Mouse (Mus musculus) kidney, postnatal 36 days (tissue): ENCODE measurements around the gene Olfr45.
"Not testable (repeated sequence)": the region's sequence is repeated elsewhere in the genome, so short reads cannot be mapped to it uniquely, and the experiment has no call there.

Experiments used
- DNase-seq, 2 experiments: peaks; one replicate each; pipeline ENCODE4 v3.0.0; 2021 to 2022; ENCODE audit warnings: mixed read lengths in 2 of 2

Gene Olfr45

DNA sequence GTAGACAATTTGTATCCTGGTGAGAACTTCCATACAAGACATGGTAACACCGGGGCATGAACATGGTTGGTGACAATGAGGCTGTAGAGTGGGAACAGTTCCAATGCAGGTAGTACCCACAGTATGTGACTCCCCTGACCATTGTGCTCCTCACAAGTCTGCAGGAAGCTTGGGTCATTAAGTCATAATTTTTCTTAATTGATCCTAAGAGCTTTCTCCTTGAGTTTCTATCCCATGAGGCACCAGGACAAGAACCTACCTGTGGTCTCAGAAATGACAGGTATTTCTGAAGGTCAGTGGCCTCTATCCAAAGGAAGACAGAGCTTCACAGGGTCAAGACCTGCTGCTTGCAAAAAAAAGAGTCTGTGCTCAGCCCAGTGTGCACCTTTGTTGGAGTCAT is at the start of gene Olfr45:
Gene Olfr45, plus strand, starts transcription at position 301 of the 400 bp plus-strand sequence.
- no peak for DNase-seq

DNA sequence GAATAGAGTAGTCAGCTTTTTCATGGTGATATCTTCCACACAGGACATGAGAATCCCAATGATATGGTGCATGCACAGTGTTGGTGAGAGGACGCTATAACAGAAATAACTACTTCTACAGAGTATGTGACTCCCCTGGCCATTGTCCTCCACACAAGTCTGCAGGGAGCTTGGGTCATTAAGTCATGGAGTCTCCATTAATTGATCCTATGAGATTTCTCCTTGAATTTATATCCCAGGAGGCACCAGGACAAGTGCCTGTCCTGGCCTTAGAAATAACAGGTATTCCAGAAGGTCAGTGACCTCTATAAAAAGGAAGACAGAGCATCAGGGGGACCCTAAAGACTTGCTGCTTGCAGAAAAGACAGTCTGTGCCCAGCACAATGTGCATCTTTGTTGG is 35.6 kb upstream of the Olfr45 start, which contains the start of gene Olfr53:
Gene Olfr53, plus strand, starts transcription at position 301 of the 400 bp plus-strand sequence.
- DNase-seq, result no peak

DNA sequence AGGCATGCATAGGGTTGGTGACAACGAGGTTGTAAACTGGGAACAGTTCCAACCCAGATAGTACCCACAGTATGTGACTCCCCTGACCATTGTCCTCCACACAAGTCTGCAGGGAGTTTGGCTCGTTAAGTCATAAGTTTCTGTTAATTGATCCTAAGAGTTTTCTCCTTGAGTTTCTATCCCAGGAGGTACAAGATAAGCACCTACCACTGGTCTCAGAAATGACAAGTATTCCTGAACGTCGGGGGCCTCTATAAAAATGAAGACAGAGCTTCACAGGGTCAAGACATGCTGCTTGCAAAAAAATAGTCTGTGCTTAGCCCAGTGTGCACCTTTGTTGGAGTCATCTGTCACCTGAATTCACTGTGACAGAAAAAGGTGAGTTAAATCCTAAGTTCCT is 22.1 kb upstream of the Olfr45 start, which contains the start of gene Olfr539:
Gene Olfr539, plus strand, starts transcription at position 301 of the 400 bp plus-strand sequence.
- no peak for DNase-seq

DNA sequence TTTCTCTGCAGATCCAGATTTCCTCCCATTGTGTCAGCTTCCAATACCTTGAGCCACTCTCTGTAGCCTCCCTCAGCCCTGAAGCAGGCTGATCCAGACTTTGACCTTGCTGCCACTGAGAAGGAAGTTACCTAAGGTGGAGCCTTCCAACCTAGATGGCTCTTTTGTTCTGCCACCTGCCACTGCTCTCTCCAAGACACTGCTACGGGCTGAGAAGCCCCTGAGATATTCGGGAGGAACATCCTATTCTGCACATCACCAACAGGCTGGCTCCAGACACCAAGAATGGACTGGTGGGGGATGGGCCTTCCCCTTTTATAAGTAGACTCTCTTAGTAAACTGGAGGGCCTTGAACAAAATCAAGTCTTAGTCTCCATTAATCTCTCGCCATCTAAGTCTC is 11.1 kb upstream of the Olfr45 start:
- DNase-seq, result not testable (repeated sequence)

DNA sequence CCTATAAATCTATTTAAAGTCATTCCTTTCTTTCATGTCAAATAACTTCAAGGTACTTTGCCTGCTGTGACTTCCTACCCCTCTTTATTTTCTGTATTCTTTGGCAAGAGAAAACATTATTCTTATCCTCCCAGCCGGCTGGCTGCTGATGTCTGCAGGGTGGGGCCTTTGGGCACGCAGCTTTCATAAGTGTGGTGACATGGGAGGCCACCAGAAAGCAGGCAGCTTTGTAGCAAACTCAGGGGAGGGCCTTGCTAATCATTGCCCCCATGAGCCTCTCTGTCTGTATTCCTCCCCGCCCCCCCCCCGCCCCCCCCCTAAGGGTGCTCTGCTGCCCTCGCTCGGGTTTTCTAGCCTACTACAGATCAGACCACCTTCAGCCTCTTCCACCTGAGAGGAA is 5.9 kb upstream of the Olfr45 start:
- no peak for DNase-seq

DNA sequence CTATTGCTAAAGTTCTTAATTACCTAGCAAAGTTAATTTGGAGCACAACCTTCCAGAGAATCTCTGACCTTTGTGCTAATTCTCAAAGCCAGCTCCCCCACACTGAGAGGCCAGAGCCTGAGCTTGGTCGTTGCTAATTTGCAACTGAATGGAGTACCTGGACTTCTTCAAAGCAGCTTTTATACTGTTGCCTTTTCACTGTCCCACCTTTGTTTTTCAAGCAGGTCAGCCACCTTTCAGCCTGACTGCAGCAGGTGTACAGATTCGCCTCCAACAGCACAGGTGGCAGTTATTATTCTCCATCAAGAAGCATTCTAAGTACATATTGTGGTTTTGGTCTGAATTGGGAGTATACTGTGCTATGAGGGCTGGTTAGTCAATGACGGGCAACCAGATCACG is 2.2 kb upstream of the Olfr45 start:
- DNase-seq, result not testable (repeated sequence)

DNA sequence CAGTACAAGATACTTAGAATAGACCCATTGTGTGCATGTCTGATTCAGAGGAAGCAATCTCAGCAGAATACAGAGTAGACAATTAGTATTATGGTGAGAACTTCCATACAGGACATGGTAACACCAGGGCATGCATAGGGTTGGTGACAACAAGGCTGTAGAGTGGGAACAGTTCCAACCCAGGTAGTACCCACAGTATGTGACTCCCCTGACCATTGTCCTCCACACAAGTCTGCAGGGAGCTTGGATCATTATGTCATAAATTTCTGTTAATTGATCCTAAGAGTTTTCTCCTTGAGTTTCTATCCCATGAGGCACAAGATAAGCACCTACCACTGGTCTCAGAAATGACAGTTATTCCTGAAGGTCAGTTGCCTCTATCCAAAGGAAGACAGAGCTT is 15.2 kb downstream of the Olfr45 start, which contains the start of gene Olfr541:
Gene Olfr541, plus strand, starts transcription at position 301 of the 400 bp plus-strand sequence.
- DNase-seq, result no peak

DNA sequence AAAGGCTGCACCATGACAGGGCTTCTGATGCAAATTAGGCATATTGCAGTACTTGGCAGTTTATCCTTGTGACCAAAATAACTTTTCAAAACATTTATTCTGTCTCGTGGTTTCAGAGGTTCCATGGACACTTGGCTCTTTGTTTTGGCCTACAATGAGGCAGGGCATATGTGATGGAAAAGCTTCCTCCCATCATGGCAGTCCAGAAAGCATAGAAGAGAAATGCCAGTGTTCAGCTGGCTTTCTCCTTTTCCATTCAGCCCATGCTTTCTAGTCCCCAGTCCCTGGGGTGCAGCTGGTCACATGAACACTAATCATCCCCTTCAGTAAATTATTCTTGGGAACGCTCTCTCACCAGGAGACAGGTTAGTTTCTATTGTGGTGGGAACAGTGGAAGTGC is 24.6 kb downstream of the Olfr45 start:
- DNase-seq, result no peak

DNA sequence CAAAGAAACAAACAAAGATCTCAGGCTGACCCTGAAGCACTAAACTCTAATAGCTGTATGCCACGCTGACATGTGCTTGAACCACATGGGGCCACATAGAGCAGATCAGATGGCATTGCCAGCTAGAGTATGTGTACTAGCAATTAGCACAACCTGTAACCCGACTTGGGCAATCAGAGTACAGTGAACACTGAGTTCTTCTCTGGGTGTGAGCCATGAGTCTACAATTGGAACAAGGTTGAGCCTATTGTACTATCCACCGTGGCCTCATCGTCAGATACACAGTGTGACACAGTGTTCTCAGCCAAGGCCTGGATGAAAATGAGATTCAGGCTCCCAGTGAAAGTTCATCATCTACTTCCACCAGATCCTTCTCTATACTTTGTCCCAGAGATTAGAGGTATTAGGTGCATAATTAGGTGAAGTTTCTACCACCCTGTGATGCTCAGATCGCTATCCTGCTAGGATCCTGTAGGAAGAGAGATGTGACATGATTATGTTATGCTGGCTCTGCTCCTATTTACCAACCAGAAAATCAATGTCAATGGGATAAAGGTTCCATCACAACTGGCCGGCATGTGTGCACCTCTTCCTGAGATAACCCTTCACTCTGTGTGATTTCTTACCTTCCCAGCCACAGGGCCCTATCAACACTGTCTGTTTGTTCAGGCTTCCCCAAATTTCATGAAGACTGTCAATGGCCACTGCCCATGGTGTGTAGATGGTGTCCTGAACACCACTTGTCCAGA is 26.0 kb downstream of the Olfr45 start:
- no peak for DNase-seq

DNA sequence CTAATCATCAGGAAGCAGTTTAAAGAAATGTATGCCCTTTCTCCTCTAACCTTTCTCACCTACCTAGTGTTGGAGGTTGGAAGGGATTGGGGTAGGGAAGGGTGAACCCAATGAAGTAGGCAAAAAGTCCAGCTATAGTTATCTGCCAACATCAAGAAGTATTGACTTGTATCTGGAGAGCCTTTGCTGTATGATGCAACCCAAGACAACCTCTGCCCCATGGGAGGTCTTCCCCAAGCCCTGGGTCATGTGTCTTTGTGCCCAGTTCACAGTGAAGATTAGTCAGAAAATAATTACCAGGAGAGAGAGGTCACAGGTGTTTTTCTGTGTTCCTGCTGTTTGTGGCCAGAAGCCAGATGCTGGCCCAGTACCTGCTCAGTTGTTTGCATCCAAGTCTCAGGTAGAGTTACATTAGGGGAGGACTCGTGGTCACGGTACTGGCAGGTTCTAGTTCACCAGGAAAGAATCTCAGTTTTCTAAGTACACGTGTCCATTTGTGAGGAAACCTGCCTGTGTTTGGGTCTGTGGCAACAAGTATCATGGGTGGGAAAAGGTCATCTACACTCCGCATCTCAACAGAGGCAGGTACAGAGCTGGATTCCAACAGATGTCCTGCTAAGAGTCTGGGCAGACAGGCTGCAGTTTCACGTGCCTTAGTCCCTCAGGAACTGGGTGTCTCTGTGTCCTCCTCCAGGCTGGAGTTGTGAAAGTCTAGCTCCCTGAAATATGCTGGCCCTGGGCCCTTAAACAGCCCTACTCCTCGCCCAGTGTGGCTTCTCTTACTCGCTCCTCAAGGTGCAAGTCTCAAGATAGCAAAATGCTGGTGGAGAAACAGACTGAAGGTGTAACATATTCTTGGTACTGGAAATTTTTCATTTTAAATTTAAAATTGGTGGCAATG is 35.7 kb downstream of the Olfr45 start:
- peak in 1 of 2 experiments; percentile 7 for DNase-seq

DNA sequence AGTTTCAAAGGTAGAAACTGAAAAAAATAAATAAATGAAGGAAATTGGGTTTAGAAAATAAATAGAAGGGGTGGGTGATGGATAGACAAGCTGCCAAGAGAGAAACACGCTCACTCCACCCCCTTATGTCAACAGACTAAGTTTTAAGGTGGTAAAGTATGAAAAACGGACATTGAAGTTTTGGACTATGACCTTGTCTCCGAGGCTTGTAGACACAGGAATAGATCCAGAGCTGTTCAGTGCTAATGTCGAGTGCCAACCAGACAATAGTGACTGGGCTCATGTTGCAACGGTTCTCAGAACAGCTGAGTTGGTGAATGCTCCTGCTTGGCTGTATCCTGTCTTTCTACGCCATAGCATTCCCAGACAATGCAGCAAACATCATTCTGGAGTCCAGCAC is 39.3 kb downstream of the Olfr45 start:
- peak; percentile 9 to 16 for DNase-seq

DNA sequence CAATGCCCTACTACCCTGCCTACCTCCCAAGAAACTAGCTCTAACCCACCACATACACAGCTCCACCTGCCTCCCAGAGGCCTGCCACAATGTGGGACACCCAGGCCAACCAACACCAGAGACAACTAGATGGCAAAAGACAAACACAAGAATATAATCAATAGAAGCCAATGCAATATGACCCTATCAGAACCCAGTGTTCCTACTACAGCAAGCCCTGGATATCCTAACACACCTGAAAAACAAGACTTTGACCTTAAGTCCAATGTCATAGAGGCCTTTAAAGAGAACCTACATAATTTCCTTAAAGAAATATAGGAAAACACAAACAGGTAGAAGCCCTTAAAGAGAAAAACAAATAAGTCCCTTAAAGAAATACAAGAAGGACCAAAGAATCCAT is 43.8 kb downstream of the Olfr45 start:
- DNase-seq, result no peak

DNA sequence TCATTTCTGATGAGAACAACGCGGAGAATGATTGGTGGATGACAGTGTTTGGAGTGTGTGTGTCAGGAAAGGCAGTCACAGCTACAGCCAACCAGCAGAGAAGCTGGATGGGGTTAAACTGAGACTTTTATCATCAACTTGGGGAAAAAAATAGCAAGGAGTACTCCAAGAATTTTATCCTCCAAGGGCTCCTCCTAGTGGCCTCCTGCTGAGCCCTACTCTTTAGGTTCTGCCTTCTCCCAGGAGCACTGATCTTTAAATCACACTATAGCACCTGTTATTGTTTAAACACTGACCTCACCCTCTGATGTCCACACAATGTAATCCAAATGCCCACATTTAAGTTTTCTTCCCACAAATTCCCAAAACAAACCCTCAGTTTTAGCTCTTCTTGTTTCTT is 51.4 kb downstream of the Olfr45 start:
- peak in 1 of 2 experiments; percentile 37 for DNase-seq
